Mouse (Mus musculus) lung, adult 2 months (tissue): ENCODE results near the gene Klf4.

Source experiments
- CTCF ChIP-seq: fragments of 200-500 bp; IDR thresholded peaks from 2 replicates; pipeline ENCODE4 v1.5.1; 2011; ENCODE audit warnings: mild to moderate bottlenecking, low read length, control low read depth; ENCODE audit not compliant: insufficient read depth
- POLR2A ChIP-seq: fragments of 200-500 bp; IDR thresholded peaks from 2 replicates; pipeline ENCODE4 v1.6.1; 2011; ENCODE audit warnings: low read depth, mild to moderate bottlenecking, control low read depth, low read length, borderline replicate concordance; ENCODE audit errors: extremely low read depth

DNA sequence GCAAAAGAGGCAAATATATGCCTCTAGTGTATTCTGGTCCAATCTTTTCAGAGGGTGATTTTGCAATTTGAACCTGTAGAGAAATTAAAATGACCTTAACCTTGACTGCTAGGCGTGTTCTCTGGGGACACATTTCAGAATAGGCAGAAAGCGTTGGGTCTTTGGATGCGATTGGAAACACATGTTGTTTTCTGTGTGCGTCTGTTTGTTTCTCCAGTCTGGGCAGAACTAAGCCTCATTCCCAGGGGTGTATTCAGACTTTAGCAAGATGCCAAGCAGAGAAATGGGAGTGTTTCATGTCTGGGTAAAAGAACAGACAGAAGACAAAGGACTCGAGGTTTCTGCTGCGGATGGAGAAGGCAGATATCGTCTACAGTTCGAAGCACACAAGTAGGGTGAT lies 30.8 kb upstream of the Klf4 start:
- TF ChIP-seq CTCF: no peak
- no peak for TF ChIP-seq POLR2A
